Mouse (Mus musculus) liver, embryonic 15.5 days (tissue): ENCODE results near the gene Abca13. TPM values are rescaled to one million over a fixed set of nuclear protein-coding genes. Genes with fewer than 3 reads are reported as not detected.
"Not testable (repeated sequence)": the region's sequence is repeated elsewhere in the genome, so short reads cannot be mapped to it uniquely, and the experiment has no call there.

Experiments
- ATAC-seq: fragments of 200-750 bp; cut with Nextera tagmentation; 2 replicates; pipeline ENCODE4 v1.8.0; 2017; ENCODE audit warnings: moderate number of reproducible peaks, mild to moderate bottlenecking, moderate library complexity; ENCODE audit not compliant: insufficient read depth
- H3K27ac ChIP-seq: fragments of 300-500 bp; sonication (generic); replicated peaks from 2 replicates; pipeline ENCODE4 v1.5.1; 2015; ENCODE audit warnings: mild to moderate bottlenecking, inconsistent platforms
- H3K27me3 ChIP-seq: fragments of 300-500 bp; sonication (generic); 2 replicates; pipeline ENCODE4 v1.6.1; 2015; ENCODE audit warnings: mild to moderate bottlenecking, inconsistent platforms
- H3K36me3 ChIP-seq: fragments of 300-500 bp; sonication (generic); replicated peaks from 2 replicates; pipeline ENCODE4 v1.6.1; 2015; ENCODE audit warnings: moderate library complexity, mild to moderate bottlenecking, inconsistent platforms
- H3K4me1 ChIP-seq: fragments of 300-500 bp; sonication (generic); replicated peaks from 2 replicates; pipeline ENCODE4 v1.6.1; 2015; ENCODE audit warnings: inconsistent platforms
- H3K4me2 ChIP-seq: fragments of 300-500 bp; sonication (generic); 2 replicates; pipeline ENCODE4 v1.6.1; 2015; ENCODE audit warnings: moderate library complexity, mild to moderate bottlenecking, inconsistent platforms
- H3K4me3 ChIP-seq: fragments of 300-500 bp; sonication (generic); replicated peaks from 2 replicates; pipeline ENCODE4 v1.5.1; 2015; ENCODE audit warnings: mild to moderate bottlenecking, inconsistent platforms
- H3K9ac ChIP-seq: fragments of 300-500 bp; sonication (generic); 2 replicates; pipeline ENCODE4 v1.6.1; 2015; ENCODE audit warnings: moderate library complexity, mild to moderate bottlenecking, inconsistent platforms
- H3K9me3 ChIP-seq: fragments of 300-500 bp; sonication (generic); replicated peaks from 2 replicates; pipeline ENCODE4 v1.6.1; 2016; ENCODE audit warnings: inconsistent platforms
- WGBS: fragments of 180-500 bp; shearing (Covaris S2); methylation state at CpG from one replicate; pipeline ENCODE4 v1.1.7; 2015; ENCODE audit warnings: mixed read lengths; ENCODE audit not compliant: insufficient replicate concordance; 5-methylcytosine and 5-hydroxymethylcytosine counted together
- polyA plus RNA-seq: library from polyadenylated mRNA; unstranded; fragments of >200 nt; fragmentation: Nextera tagmentation; extraction: Ambion mirVana; gene quantifications from 2 replicates; pipeline ENCODE4 v1.2.1, GENCODE M21; 2015

Abca13 gene
- polyA plus RNA-seq: 0.22 and 0.29 TPM in 2 replicates

DNA sequence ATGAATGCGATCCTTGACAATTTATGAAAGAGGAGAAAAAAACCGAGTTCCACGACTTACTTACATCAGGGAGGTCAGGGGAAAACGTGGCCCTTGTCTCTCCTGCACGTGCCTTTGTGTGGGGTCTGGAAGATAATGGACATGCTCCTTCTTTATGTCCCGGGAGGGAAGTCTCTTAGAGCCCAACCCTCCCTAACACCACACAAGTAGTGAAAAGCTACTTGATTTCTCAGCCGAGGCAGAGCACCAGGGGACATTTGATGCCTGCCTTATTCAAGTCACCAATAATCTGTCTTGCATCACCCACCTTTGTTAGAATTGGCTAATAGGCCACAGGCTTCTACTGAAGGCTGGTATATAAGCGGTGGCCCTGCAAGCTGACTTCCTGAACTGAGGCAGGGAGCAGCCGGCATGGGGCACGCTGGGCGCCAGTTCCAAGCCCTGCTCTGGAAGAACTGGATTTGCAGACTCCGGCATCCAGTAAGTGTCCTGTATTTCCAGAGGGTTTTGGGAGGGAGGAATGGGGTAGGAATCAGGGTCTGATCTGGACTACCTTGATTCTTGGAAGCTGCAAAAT, at the start of gene Abca13:
TSS of gene Abca13 (plus strand) at position 388 of the 577 bp plus-strand sequence.
- no peak within 1 kb of the TSS for H3K9ac ChIP-seq
- ATAC-seq: no peak
- H3K27me3 ChIP-seq: no peaks in the 10 kb centered on the region
- H3K9me3 ChIP-seq: no peaks in the 10 kb centered on the region
- H3K36me3 ChIP-seq: no peaks in the 10 kb centered on the region
- H3K4me2 ChIP-seq: no peak within 1 kb of the TSS
- H3K4me1 ChIP-seq: no peaks in the 10 kb centered on the region
- WGBS: 58% methylated on average over 12 of the region's 12 CpGs
- H3K4me3 ChIP-seq: peak within 1 kb of the TSS; percentile 21; the same call in 1 of the 2 replicates
- no peak within 1 kb of the TSS for H3K27ac ChIP-seq

DNA sequence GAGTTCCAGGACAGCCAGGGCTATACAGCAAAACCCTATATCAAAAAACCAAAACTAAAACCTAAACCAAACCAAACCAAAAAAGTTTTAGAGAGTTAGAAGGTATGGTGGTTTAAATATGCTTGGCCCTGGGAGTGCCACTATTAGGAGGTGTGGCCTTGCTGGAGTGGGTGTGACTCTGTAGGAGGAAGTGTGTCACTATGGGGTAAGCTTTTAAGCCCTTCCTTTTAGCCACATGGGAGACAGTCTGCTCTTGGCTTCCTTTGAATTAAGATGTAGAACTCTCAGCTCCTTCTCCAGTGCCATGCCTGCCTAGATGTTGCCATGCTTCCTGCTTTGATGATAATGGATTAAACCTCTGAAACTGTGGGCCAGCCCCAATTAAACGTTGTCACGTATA, 46.6 kb upstream of the Abca13 start:
- no peak overlapping the region for H3K4me2 ChIP-seq
- no peaks in the 10 kb centered on the region for H3K4me1 ChIP-seq
- H3K27ac ChIP-seq: no peak overlapping the region
- WGBS: 72% methylated on average over 2 of the region's 2 CpGs
- H3K9ac ChIP-seq: no peak overlapping the region
- H3K36me3 ChIP-seq: no peaks in the 10 kb centered on the region
- H3K27me3 ChIP-seq: no peaks in the 10 kb centered on the region
- H3K4me3 ChIP-seq: no peak overlapping the region
- no peaks in the 10 kb centered on the region for H3K9me3 ChIP-seq
- no peak for ATAC-seq

DNA sequence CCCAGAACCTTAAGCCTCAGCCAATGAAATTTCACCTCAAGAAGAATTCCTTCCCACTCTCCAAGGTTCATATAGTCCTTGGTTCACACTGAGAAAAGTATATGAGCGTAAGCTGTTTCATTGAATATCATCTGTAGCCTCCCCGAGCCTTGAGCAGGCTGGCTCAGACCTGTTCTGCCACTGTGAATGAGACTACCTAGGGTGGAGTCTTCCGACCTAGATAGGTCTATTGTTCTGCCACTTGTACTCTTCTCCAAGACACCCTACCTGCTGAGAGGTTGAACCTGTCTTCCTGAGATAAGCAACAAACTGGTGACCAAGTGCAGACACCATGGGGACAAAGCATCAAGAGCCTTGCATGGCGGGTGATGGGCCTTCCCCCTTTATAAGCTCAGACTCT, 45.6 kb upstream of the Abca13 start:
- ATAC-seq: no peak
- Histone ChIP-seq H3K27ac (no peak overlapping the region), H3K4me3 (no peak overlapping the region), H3K4me1 (no peaks in the 10 kb centered on the region), H3K9me3 (no peaks in the 10 kb centered on the region), H3K36me3 (no peaks in the 10 kb centered on the region), H3K4me2 (no peak overlapping the region), H3K27me3 (no peaks in the 10 kb centered on the region), H3K9ac (no peak overlapping the region)
- 54% methylated on average over 4 of the region's 4 CpGs for WGBS

DNA sequence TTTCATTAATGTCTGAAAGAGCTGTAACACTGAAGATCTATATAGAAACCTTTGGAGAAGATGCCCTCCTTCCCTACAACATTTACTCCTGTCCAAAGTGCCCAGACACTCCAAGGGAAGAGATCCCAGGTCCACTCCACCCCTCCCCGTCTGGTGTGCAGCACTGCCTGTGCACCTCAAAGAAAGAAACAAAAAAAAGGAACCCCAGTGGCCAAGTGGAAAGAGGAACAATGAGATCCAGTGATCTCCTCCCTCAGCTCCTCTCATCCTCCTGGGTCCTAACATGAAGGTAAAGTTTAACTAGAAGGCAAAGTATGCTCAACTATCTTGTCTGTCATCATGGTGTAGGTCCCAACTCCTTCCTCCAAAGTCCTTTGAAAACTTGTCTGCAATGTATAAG, 45.1 kb upstream of the Abca13 start:
- no peak overlapping the region for H3K4me2 ChIP-seq
- 29% methylated on average over 1 of the region's 1 CpGs for WGBS
- no peak for ATAC-seq

DNA sequence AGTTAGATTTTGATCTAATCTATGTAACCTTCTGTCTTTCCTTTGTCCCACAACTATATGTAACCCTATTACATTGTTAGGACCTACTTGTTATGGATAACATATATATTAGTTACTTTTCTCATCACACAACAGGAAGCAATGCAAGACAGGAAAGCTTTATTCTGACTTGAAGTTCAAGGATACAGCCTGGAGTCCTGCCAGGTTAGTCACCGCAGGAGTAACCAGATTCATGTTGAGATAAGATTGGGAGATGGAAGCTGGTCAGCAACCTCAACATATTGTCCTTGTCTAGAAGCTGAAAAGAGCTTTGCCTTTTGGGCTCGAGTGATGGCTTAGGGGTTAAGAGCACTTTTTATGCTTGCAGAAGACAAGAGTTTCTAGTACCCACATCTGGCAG, 43.5 kb upstream of the Abca13 start:
- no peaks in the 10 kb centered on the region for H3K4me1 ChIP-seq
- H3K27ac ChIP-seq: no peak overlapping the region
- H3K9me3 ChIP-seq: no peaks in the 10 kb centered on the region
- no peak overlapping the region for H3K4me2 ChIP-seq
- no peak for ATAC-seq
- no peaks in the 10 kb centered on the region for H3K27me3 ChIP-seq
- H3K36me3 ChIP-seq: no peaks in the 10 kb centered on the region
- H3K4me3 ChIP-seq: no peak overlapping the region
- no peak overlapping the region for H3K9ac ChIP-seq
- 47% methylated on average over 2 of the region's 2 CpGs for WGBS

More for the DNA sequence above, 45.1 kb upstream of the Abca13 start:
- H3K9me3 ChIP-seq: no peaks in the 10 kb centered on the region
- no peaks in the 10 kb centered on the region for H3K27me3 ChIP-seq
- no peak overlapping the region for H3K27ac ChIP-seq
- H3K4me1 ChIP-seq: no peaks in the 10 kb centered on the region
- no peak overlapping the region for H3K9ac ChIP-seq
- H3K4me3 ChIP-seq: no peak overlapping the region
- no peaks in the 10 kb centered on the region for H3K36me3 ChIP-seq

DNA sequence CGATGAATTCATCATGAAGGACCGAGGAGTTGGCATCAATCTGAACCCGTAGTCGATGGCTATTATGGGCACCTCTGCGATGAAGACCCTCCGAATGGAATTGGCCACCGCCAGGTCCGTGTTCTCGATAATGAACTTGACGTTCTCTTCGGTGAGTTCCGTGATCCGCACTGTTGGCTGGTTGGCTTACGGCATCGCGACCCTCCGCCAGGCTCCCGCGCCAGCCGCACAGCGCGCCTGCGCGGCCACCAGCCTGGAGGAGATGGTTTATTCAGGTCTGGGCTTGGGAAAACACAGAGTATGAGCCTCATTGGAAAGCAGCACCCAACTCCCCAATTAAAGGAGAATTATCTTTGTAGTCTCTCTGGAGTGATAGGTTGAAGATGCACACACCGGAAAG, 41.3 kb upstream of the Abca13 start:
- not testable (repeated sequence) for H3K27ac ChIP-seq, H3K4me3 ChIP-seq, H3K9me3 ChIP-seq, H3K4me1 ChIP-seq, H3K9ac ChIP-seq, H3K4me2 ChIP-seq, H3K27me3 ChIP-seq, H3K36me3 ChIP-seq, ATAC-seq
- WGBS: 82% methylated on average over 25 of the region's 25 CpGs

DNA sequence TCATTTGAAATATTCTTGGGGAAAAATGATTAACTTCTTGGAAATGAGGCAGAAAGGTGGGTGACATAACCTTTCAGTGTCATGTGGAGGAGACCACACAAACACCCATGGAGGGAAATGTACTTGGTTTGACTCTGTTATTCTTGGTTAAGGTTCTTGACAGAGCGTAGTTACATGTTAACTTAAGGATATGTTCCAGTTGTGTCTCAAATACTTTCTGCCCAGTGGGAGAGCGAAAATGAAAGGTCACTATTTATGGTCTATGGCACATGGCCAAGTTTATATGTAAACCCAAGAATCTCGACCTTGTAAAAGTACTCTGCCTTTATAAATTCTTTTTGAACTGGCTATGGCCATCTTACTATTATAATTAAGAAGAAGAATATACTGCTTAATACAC, 31.8 kb upstream of the Abca13 start:
- Histone ChIP-seq H3K4me3 (no peak overlapping the region), H3K9me3 (no peaks in the 10 kb centered on the region), H3K4me1 (no peaks in the 10 kb centered on the region), H3K4me2 (no peak overlapping the region), H3K9ac (no peak overlapping the region), H3K27me3 (no peaks in the 10 kb centered on the region), H3K36me3 (no peaks in the 10 kb centered on the region), H3K27ac (no peak overlapping the region)
- ATAC-seq: no peak
- 39% methylated on average over 3 of the region's 3 CpGs for WGBS

DNA sequence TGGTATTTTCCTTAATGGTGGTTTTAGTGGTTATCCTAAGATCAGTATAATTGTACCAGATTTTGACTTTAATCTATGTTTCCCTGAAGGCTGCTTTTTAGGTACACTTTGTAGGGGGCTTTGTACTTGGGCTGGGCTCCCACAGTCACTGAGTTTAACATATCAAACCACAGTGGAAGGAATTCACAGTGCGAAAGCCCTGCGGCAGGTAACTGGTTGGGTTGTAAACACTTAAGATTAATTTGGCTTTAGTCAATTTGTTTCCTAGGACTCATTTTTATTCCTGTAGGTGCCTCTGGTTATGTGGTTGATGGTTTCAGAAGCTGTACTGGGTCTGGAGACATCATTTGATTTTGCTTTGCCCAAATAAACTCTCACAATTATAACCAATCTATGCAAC, 24.4 kb upstream of the Abca13 start:
- Histone ChIP-seq H3K9ac (no peak overlapping the region), H3K4me2 (no peak overlapping the region), H3K9me3 (no peaks in the 10 kb centered on the region), H3K27ac (no peak overlapping the region), H3K4me3 (no peak overlapping the region), H3K4me1 (no peaks in the 10 kb centered on the region), H3K27me3 (no peaks in the 10 kb centered on the region), H3K36me3 (no peaks in the 10 kb centered on the region)
- no peak for ATAC-seq
- 92% methylated on average over 2 of the region's 2 CpGs for WGBS

DNA sequence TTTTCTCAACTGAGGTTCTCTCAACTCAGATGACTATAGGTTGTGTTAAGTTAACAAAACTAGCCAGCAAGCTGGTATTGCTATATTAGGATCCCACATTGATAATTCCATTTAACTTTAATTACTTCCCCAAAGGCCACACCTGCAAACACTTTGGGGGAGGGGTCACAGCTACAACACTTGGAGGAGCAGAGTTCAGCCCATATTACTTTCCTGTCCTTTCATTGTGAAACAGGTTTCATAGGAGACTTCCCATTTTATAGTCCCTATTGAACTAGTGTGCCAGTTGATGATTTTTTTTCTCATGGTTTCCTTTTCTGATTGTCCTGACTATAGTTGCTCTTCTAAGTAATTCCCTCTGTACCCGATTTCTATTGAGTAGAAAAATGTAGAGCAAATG, 10.3 kb upstream of the Abca13 start:
- no peak overlapping the region for H3K27ac ChIP-seq
- no peaks in the 10 kb centered on the region for H3K27me3 ChIP-seq
- ATAC-seq: no peak
- H3K36me3 ChIP-seq: no peaks in the 10 kb centered on the region
- no peak overlapping the region for H3K4me3 ChIP-seq
- no peak overlapping the region for H3K4me2 ChIP-seq
- H3K9me3 ChIP-seq: no peaks in the 10 kb centered on the region
- no peaks in the 10 kb centered on the region for H3K4me1 ChIP-seq
- 45% methylated on average over 1 of the region's 1 CpGs for WGBS
- H3K9ac ChIP-seq: no peak overlapping the region

DNA sequence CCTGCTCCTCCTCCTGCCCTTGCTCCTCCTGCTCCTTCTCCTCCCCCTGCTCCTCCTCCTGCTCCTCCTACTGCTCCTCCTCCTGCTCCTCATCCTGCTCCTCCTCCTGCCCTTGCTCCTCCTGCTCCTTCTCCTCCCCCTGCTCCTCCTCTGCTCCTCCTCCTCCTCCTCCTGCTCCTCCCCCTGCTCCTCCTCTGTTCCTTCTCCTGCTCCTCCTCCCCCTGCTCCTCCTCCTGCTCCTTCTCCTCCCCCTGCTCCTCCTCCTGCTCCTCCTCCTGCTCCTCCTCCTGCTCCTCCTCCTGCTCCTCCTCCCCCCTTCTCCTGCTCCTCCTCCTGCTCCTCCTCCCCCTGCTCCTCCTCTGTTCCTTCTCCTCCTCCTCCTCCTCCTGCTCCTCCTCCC, 2.3 kb upstream of the Abca13 start:
- not testable (repeated sequence) for H3K27ac ChIP-seq, H3K4me2 ChIP-seq, H3K9ac ChIP-seq, H3K4me3 ChIP-seq, H3K9me3 ChIP-seq, H3K36me3 ChIP-seq, ATAC-seq, H3K27me3 ChIP-seq, H3K4me1 ChIP-seq

DNA sequence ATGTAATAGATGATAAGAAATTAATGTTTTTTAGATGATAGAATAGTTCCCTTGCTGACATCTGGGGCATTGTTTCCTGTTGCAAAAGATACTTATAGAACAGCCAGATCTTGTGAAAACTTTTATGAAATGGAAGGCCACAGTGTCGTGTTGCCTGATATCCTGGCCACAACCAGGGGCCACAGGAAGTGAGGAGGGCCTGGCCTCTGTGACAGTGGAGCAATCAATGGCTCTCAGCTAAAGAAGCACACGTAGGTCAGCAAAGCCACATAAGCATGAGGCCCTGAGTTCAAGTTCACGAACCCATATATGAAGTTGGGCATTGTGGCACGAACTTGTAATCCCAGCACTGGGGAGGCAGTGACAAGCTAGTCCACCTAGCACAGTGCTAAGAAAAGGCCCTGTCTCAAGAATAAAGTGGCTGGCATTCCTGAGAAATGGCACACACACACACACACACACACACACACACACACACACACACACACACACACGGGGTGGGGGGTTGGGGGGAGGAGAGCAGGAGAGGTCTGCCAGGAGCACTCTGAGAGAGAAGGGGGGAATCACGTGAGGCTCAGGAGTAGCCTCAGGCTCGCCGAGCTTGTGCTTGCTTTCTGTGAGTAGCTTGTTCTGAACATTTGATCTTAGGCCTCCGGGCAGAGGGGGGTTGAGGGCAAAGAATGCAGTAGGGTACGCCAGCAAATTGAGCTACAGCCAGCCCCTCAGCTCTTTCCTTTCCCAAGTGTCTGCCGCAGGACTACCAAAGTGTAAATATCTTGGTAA, 779 bp upstream of the Abca13 start:
- no peak overlapping the region for H3K9ac ChIP-seq
- 39% methylated on average over 11 of the region's 11 CpGs for WGBS
- H3K9me3 ChIP-seq: no peaks in the 10 kb centered on the region
- H3K27ac ChIP-seq: no peak overlapping the region
- no peaks in the 10 kb centered on the region for H3K27me3 ChIP-seq
- no peak for ATAC-seq
- no peaks in the 10 kb centered on the region for H3K4me1 ChIP-seq
- no peak overlapping the region for H3K4me3 ChIP-seq
- H3K36me3 ChIP-seq: no peaks in the 10 kb centered on the region
- no peak overlapping the region for H3K4me2 ChIP-seq

DNA sequence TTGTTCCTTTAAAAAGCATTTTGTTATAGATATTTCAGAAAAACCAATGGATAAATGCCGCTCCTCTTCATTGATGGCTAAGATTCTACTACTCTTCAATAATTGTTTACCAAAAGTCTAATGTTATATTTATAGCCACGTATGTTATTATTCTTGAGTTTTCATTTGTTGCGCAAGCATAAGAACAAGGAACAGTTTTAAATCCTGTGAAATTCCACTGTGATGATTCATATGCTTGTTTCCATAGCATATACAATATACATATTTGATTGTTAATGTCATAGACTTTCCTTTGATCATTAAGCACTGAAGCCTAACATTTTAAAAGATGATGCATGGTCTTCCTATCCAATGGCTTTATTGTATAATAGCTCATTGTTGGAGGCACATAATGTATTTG, 3.1 kb downstream of the Abca13 start:
- Histone ChIP-seq H3K4me1 (no peaks in the 10 kb centered on the region), H3K4me3 (no peak overlapping the region), H3K36me3 (no peaks in the 10 kb centered on the region), H3K27ac (no peak overlapping the region), H3K9me3 (no peaks in the 10 kb centered on the region), H3K9ac (no peak overlapping the region), H3K27me3 (no peaks in the 10 kb centered on the region), H3K4me2 (no peak overlapping the region)
- WGBS: 74% methylated on average over 3 of the region's 3 CpGs
- no peak for ATAC-seq
